Mouse (Mus musculus): ENCODE results near the gene Rpl39l.

DNA sequence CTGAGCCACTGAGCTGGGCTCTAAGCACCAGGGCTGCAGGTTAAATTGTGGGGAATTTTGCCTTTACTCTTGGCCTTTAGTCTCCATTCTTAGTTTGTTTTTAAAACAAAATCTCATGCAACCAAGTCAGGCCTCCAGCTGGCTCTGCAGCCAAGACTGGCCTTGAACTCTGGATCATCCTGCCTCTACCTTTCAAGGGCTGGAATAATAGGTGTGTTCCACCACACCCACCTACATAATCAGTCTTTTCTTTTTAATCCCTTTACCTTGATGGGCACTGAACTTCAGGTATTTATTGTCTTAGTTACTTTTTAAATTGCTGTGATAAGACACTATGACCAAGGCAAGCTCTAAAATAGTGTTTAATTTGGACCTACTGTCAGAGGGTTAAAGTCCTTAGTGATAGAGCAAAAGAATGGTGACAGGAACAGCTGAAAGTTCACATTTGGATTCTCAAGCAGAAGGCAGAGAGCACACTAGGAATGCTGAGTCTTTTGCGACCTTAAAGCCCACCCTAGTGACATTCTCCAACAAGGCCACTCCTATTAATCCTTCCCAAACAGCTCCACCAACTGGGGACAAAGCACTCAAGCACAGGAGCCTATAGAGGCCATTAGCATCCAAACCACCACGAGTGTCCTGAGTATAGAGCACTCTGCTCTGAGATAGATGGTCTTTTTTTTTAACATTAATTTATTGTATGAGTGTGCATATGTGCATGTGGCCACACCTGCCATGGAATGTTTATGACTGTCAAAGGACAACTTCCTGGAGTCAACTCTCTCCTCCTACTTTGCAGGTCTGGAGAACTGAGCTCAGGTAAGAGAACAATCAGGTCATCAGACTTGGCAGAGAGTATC is 40.7 kb upstream of the Rpl39l start:
- TF ChIP-seq CTCF (IDR thresholded peaks at IDR 0.05; ENCODE audit: extremely low read depth, insufficient read depth, low read length) = no peak
- no peak for TF ChIP-seq POLR2A (IDR thresholded peaks at IDR 0.05; ENCODE audit: extremely low read depth, insufficient read depth, low read length)
